Mouse (Mus musculus) forebrain, embryonic 16.5 days (tissue): Measurements from ENCODE around the gene Lima1. TPM values are rescaled to one million over a fixed set of nuclear protein-coding genes. Genes with fewer than 3 reads are reported as not detected.
A peak's percentile ranks its signal among the peaks of the same experiment; 100 is the strongest.

Experiments
- ATAC-seq: fragments of 200-750 bp; cut with Nextera tagmentation; 2 replicates; pipeline ENCODE4 v1.8.0; 2017; ENCODE audit warnings: mild to moderate bottlenecking, moderate library complexity
- H3K27ac ChIP-seq: fragments of 300-500 bp; sonication (generic); 2 replicates; pipeline ENCODE4 v1.5.1; 2014; ENCODE audit warnings: low read length, control low read depth
- H3K27me3 ChIP-seq: fragments of 300-500 bp; sonication (generic); replicated peaks from 2 replicates; pipeline ENCODE4 v1.6.1; 2014; ENCODE audit warnings: low read length; ENCODE audit not compliant: control insufficient read depth, insufficient read depth
- H3K36me3 ChIP-seq: fragments of 300-500 bp; sonication (generic); 2 replicates; pipeline ENCODE4 v1.6.1; 2014; ENCODE audit not compliant: control insufficient read depth, insufficient read depth
- H3K4me1 ChIP-seq: fragments of 300-500 bp; sonication (generic); replicated peaks from 2 replicates; pipeline ENCODE4 v1.6.1; 2014; ENCODE audit warnings: low read length; ENCODE audit not compliant: control insufficient read depth, insufficient read depth
- H3K4me2 ChIP-seq: fragments of 300-500 bp; sonication (generic); 2 replicates; pipeline ENCODE4 v1.6.1; 2014; ENCODE audit warnings: mild to moderate bottlenecking, low read length, control low read depth
- H3K4me3 ChIP-seq: fragments of 300-500 bp; sonication (generic); replicated peaks from 2 replicates; pipeline ENCODE4 v1.5.1; 2014; ENCODE audit warnings: mild to moderate bottlenecking, low read length, control low read depth
- H3K9ac ChIP-seq: fragments of 300-500 bp; sonication (generic); replicated peaks from 2 replicates; pipeline ENCODE4 v1.6.1; 2014; ENCODE audit warnings: low read depth, low read length, control low read depth
- H3K9me3 ChIP-seq: fragments of 300-500 bp; sonication (generic); 2 replicates; pipeline ENCODE4 v1.6.1; 2016; ENCODE audit warnings: low read length; ENCODE audit not compliant: control insufficient read depth
- WGBS: fragments of 180-500 bp; shearing (Covaris S2); extraction: QIAGEN DNeasy Blood & Tissue Kit; methylation state at CpG from one replicate; pipeline ENCODE4 v1.1.7; 2014; 5-methylcytosine and 5-hydroxymethylcytosine counted together
- polyA plus RNA-seq: library from polyadenylated mRNA; unstranded; fragments of >200 nt; fragmentation: Nextera tagmentation; extraction: Ambion mirVana; gene quantifications from 2 replicates; pipeline ENCODE4 v1.2.1, GENCODE M21; 2015

Gene Lima1
- polyA plus RNA-seq, 1 experiment from 2014 or later: 38.0 TPM

GRCm38 (mm10) chr15:99805673-99806072 lies 69.6 kb downstream of the Lima1 start:
- ATAC-seq: no peak
- H3K36me3 ChIP-seq: peaks cover 4% of the 10 kb centered on the region; the same call in 1 of the 2 replicates
- peaks cover 19% of the 10 kb centered on the region for H3K4me1 ChIP-seq
- no peak overlapping the region for H3K9ac ChIP-seq
- no peaks in the 10 kb centered on the region for H3K9me3 ChIP-seq
- no peak overlapping the region for H3K27ac ChIP-seq
- H3K4me2 ChIP-seq: no peak overlapping the region
- H3K27me3 ChIP-seq: no peaks in the 10 kb centered on the region
- no peak overlapping the region for H3K4me3 ChIP-seq
- 93% methylated on average over 4 of the region's 4 CpGs for WGBS

- Histone ChIP-seq H3K36me3 (peaks cover 4% of the 10 kb centered on the region; the same call in 1 of the 2 replicates), H3K4me3 (no peak overlapping the region), H3K4me2 (no peak overlapping the region), H3K9me3 (no peaks in the 10 kb centered on the region), H3K4me1 (peaks cover 12% of the 10 kb centered on the region), H3K27ac (no peak overlapping the region), H3K27me3 (no peaks in the 10 kb centered on the region), H3K9ac (no peak overlapping the region)
- WGBS: 25% methylated on average over 6 of the region's 6 CpGs
- no peak for ATAC-seq
Observed at GRCm38 (mm10) chr15:99803186-99803644, 72.0 kb downstream of the Lima1 start.

- Histone ChIP-seq H3K9me3 (no peaks in the 10 kb centered on the region), H3K4me3 (no peak overlapping the region), H3K9ac (no peak overlapping the region), H3K27ac (no peak overlapping the region), H3K4me2 (no peak overlapping the region), H3K36me3 (peaks cover 4% of the 10 kb centered on the region; the same call in 1 of the 2 replicates), H3K27me3 (no peaks in the 10 kb centered on the region), H3K4me1 (peaks cover 6% of the 10 kb centered on the region; the same call in 1 of the 2 replicates)
- no peak for ATAC-seq
- 54% methylated on average over 24 of the region's 24 CpGs for WGBS
Observed at GRCm38 (mm10) chr15:99801885-99802572, 73.2 kb downstream of the Lima1 start.

- Histone ChIP-seq H3K4me1 (0 out of 2 replicates have a peak, but pooled peaks cover 6% of the 10 kb centered on the region), H3K9me3 (no peaks in the 10 kb centered on the region), H3K9ac (no peak overlapping the region), H3K36me3 (no peaks in the 10 kb centered on the region; the same call in 1 of the 2 replicates), H3K4me3 (no peak overlapping the region), H3K27ac (no peak overlapping the region), H3K4me2 (no peak overlapping the region), H3K27me3 (no peaks in the 10 kb centered on the region)
- ATAC-seq: no peak
- 85% methylated on average over 6 of the region's 6 CpGs for WGBS
Observed at GRCm38 (mm10) chr15:99799706-99800105, 75.5 kb downstream of the Lima1 start.

- Histone ChIP-seq H3K36me3 (no peaks in the 10 kb centered on the region; the same call in 1 of the 2 replicates), H3K27me3 (no peaks in the 10 kb centered on the region), H3K27ac (no peak overlapping the region), H3K9ac (no peak overlapping the region), H3K9me3 (no peaks in the 10 kb centered on the region), H3K4me3 (no peak overlapping the region), H3K4me1 (0 out of 2 replicates have a peak, but pooled peaks cover 6% of the 10 kb centered on the region), H3K4me2 (no peak overlapping the region)
- no peak for ATAC-seq
- 50% methylated on average over 5 of the region's 5 CpGs for WGBS
Observed at GRCm38 (mm10) chr15:99797898-99798297, 77.4 kb downstream of the Lima1 start.

GRCm38 (mm10) chr15:99796735-99797134 lies 78.5 kb downstream of the Lima1 start:
- H3K36me3 ChIP-seq: no peaks in the 10 kb centered on the region; the same call in 1 of the 2 replicates
- 46% methylated on average over 9 of the region's 9 CpGs for WGBS
- H3K9ac ChIP-seq: no peak overlapping the region
- no peak overlapping the region for H3K4me2 ChIP-seq
- 0 out of 2 replicates have a peak, but pooled peaks cover 6% of the 10 kb centered on the region for H3K4me1 ChIP-seq
- no peak overlapping the region for H3K4me3 ChIP-seq
- no peaks in the 10 kb centered on the region for H3K27me3 ChIP-seq
- H3K9me3 ChIP-seq: no peaks in the 10 kb centered on the region
- ATAC-seq: peak; percentile 50; the same call in 1 of the 2 replicates
- H3K27ac ChIP-seq: no peak overlapping the region

- Histone ChIP-seq H3K27ac (no peak overlapping the region), H3K36me3 (no peaks in the 10 kb centered on the region; the same call in 1 of the 2 replicates), H3K4me3 (no peak overlapping the region), H3K4me2 (no peak overlapping the region), H3K4me1 (0 out of 2 replicates have a peak, but pooled peaks cover 6% of the 10 kb centered on the region), H3K9me3 (no peaks in the 10 kb centered on the region), H3K27me3 (no peaks in the 10 kb centered on the region), H3K9ac (no peak overlapping the region)
- ATAC-seq: no peak
- 92% methylated on average over 3 of the region's 3 CpGs for WGBS
Observed at GRCm38 (mm10) chr15:99796066-99796465, 79.2 kb downstream of the Lima1 start.

- ATAC-seq: no peak
- no peak overlapping the region for H3K4me3 ChIP-seq
- no peaks in the 10 kb centered on the region for H3K9me3 ChIP-seq
- no peaks in the 10 kb centered on the region; the same call in 1 of the 2 replicates for H3K36me3 ChIP-seq
- H3K27me3 ChIP-seq: no peaks in the 10 kb centered on the region
- H3K4me2 ChIP-seq: no peak overlapping the region
- peaks cover 7% of the 10 kb centered on the region for H3K4me1 ChIP-seq
- 95% methylated on average over 16 of the region's 16 CpGs for WGBS
- H3K9ac ChIP-seq: no peak overlapping the region
- H3K27ac ChIP-seq: no peak overlapping the region
Observed at GRCm38 (mm10) chr15:99792221-99792815, 82.9 kb downstream of the Lima1 start.

- H3K9me3 ChIP-seq: no peaks in the 10 kb centered on the region
- H3K27ac ChIP-seq: no peak overlapping the region
- no peaks in the 10 kb centered on the region for H3K27me3 ChIP-seq
- ATAC-seq: no peak
- no peaks in the 10 kb centered on the region; the same call in 1 of the 2 replicates for H3K36me3 ChIP-seq
- no peak overlapping the region for H3K4me3 ChIP-seq
- WGBS: 76% methylated on average over 3 of the region's 3 CpGs
- H3K9ac ChIP-seq: no peak overlapping the region
- peaks cover 9% of the 10 kb centered on the region for H3K4me1 ChIP-seq
- no peak overlapping the region for H3K4me2 ChIP-seq
Observed at GRCm38 (mm10) chr15:99791003-99791402, 84.3 kb downstream of the Lima1 start.
